Mouse (Mus musculus): ENCODE results near the gene 2310022A10Rik. TPM values are rescaled to one million over a fixed set of nuclear protein-coding genes. Genes with fewer than 3 reads are reported as not detected.

The 2310022A10Rik gene
- total RNA-seq, 2 experiments from 2014 or later, result 1.6 to 18.9 TPM

- no peak for ATAC-seq (replicated peaks; ENCODE audit: low FRiP score, poor library complexity, severe bottlenecking)
These were observed 33.8 kb downstream of the 2310022A10Rik start for GRCm38 (mm10) chr7:27586861-27587260.

- no peak for ATAC-seq (replicated peaks; ENCODE audit: low FRiP score, poor library complexity, severe bottlenecking)
These were observed 34.7 kb downstream of the 2310022A10Rik start for GRCm38 (mm10) chr7:27587741-27588140.

GRCm38 (mm10) chr7:27590088-27590487 is 37.1 kb downstream of the 2310022A10Rik start:
- ATAC-seq (replicated peaks; ENCODE audit: low FRiP score, poor library complexity, severe bottlenecking), result no peak

GRCm38 (mm10) chr7:27590566-27591213 is 37.7 kb downstream of the 2310022A10Rik start:
- no peak for ATAC-seq (replicated peaks; ENCODE audit: low FRiP score, poor library complexity, severe bottlenecking)

GRCm38 (mm10) chr7:27591266-27592216 is 38.5 kb downstream of the 2310022A10Rik start, which contains the start of gene Akt2:
Gene Akt2 (plus strand): TSS chr7:27591552.
- ATAC-seq (replicated peaks; ENCODE audit: low FRiP score, poor library complexity, severe bottlenecking), result peak; percentile 79

GRCm38 (mm10) chr7:27592217-27592929 is 39.3 kb downstream of the 2310022A10Rik start:
- peak; percentile 52 for ATAC-seq (replicated peaks; ENCODE audit: low FRiP score, poor library complexity, severe bottlenecking)

GRCm38 (mm10) chr7:27592934-27593645 is 40.1 kb downstream of the 2310022A10Rik start:
- ATAC-seq (replicated peaks; ENCODE audit: low FRiP score, poor library complexity, severe bottlenecking), result no peak

GRCm38 (mm10) chr7:27596586-27597503 is 43.8 kb downstream of the 2310022A10Rik start:
- ATAC-seq (replicated peaks; ENCODE audit: low FRiP score, poor library complexity, severe bottlenecking), result no peak

- no peak for ATAC-seq (replicated peaks; ENCODE audit: low FRiP score, poor library complexity, severe bottlenecking)
These were observed 45.0 kb downstream of the 2310022A10Rik start for GRCm38 (mm10) chr7:27598053-27598452.

GRCm38 (mm10) chr7:27601628-27602027 is 48.6 kb downstream of the 2310022A10Rik start:
- ATAC-seq (replicated peaks; ENCODE audit: low FRiP score, poor library complexity, severe bottlenecking), result no peak

- ATAC-seq (replicated peaks; ENCODE audit: low FRiP score, poor library complexity, severe bottlenecking), result no peak
These were observed 49.1 kb downstream of the 2310022A10Rik start for GRCm38 (mm10) chr7:27602161-27602560.

GRCm38 (mm10) chr7:27602835-27603234 is 49.8 kb downstream of the 2310022A10Rik start:
- no peak for ATAC-seq (replicated peaks; ENCODE audit: low FRiP score, poor library complexity, severe bottlenecking)

- ATAC-seq (replicated peaks; ENCODE audit: low FRiP score, poor library complexity, severe bottlenecking), result no peak
These were observed 51.8 kb downstream of the 2310022A10Rik start for GRCm38 (mm10) chr7:27604661-27605348.

- ATAC-seq (replicated peaks; ENCODE audit: low FRiP score, poor library complexity, severe bottlenecking), result no peak
These were observed 52.7 kb downstream of the 2310022A10Rik start for GRCm38 (mm10) chr7:27605499-27606285.

GRCm38 (mm10) chr7:27606481-27607254 is 53.6 kb downstream of the 2310022A10Rik start:
- no peak for ATAC-seq (replicated peaks; ENCODE audit: low FRiP score, poor library complexity, severe bottlenecking)

- ATAC-seq (replicated peaks; ENCODE audit: low FRiP score, poor library complexity, severe bottlenecking), result no peak
These were observed 54.5 kb downstream of the 2310022A10Rik start for GRCm38 (mm10) chr7:27607580-27607979.

All from erythroid progenitor cell, adult 5-6 weeks (primary cell).